Mouse (Mus musculus): ENCODE results near the gene Pqbp1. TPM values are rescaled to one million over a fixed set of nuclear protein-coding genes. Genes with fewer than 3 reads are reported as not detected.

Pqbp1 gene
- polyA plus RNA-seq, 2 experiments from 2014 or later: 108 to 123 TPM

DNA sequence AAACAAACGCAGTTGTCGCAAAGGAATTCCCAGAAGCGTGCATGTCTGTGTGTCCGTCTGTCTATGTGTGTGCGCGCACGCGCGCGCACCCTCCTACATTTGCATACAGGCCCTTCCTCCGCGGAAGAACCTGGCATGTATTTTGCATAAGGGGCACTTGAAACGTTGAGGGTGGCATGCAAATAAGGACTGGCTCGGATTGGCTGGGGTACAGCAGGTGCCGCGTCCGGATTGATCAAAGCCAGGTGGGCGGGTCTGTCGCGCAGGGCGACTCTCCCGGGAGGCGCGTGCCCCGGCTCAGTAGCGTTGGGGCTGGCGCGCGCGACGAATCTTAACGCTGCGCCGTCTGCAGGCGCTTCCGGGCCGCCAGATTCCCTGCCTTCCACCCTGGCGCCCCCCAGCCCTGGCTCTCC, 21.1 kb downstream of the Pqbp1 start, which contains the start of gene Pim2:
Gene Pim2 (plus strand): TSS at position 256 of the 413 bp plus-strand sequence.
- peak; percentile 96 for ATAC-seq

- ATAC-seq: no peak
These were observed 29.2 kb downstream of the Pqbp1 start for GRCm38 (mm10) chrX:7869826-7870225.

GRCm38 (mm10) chrX:7868506-7868905, 30.6 kb downstream of the Pqbp1 start:
- ATAC-seq: no peak

DNA sequence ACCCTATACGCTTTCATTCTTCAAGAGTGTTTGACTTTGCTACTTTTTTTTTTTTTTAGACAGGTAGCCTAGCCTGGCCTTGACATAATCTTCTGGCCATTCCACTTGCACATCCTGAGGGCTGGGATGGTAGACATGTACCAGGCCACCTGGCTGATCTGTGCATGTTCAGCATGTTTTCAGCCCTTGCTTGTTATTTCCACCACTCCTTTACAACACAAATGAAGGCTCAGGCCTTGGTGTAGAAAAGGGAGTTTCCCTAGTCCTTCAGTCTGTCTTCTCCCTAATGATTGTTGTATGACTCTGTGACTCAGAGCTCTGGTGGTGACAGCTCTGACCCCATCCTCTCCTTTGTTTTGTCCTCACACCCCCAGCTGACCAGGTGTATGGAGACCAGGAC, 31.9 kb downstream of the Pqbp1 start:
- no peak for ATAC-seq

GRCm38 (mm10) chrX:7865786-7866185, 33.3 kb downstream of the Pqbp1 start:
- peak; percentile 69 for ATAC-seq

GRCm38 (mm10) chrX:7865343-7865742, 33.7 kb downstream of the Pqbp1 start:
- peak; percentile 84 for ATAC-seq

GRCm38 (mm10) chrX:7864551-7864950, 34.5 kb downstream of the Pqbp1 start:
- ATAC-seq: no peak

DNA sequence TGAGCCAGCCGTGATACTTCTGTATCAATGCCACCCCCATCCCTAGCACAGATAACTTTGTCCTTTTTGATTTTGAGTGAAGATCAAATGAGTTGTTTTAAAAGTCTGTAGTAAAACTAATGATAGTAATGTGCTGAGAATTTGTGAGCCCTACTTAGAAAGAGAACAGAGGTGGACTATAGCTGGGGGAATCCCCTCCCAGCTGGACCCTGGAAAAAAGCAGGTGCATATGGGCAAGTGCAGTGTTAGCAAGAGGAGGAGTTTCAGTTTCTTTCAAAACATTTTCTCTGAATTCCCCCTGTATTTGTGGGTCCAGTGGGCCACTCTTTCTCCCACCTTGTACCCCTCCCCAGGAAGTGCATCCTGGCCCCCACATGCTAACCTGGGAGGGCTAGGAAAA, 35.9 kb downstream of the Pqbp1 start:
- no peak for ATAC-seq

- ATAC-seq: no peak
These were observed 39.8 kb downstream of the Pqbp1 start for GRCm38 (mm10) chrX:7859191-7859753.

DNA sequence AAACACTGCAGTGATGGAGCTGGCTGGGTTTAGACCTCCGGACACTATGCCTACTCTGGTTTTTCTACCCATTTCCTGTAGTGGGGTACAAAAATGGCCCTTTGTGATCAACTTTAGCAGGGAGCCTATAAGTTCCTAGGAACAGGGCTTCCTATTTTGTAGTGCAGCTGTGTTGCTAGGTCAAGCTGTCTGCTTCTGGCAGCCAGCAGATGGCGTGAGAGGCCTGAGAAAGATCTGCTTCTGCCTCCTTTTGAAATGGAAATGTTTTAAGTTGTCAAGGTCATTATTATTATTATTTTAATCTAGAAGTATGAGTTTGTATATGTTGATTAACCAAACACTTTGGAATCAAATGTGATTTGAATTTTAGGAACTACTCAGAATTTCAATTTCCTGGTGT, 44.5 kb downstream of the Pqbp1 start:
- ATAC-seq: peak; percentile 58

GRCm38 (mm10) chrX:7847845-7848244, 51.2 kb downstream of the Pqbp1 start:
- no peak for ATAC-seq

Other genes with a start within 250 kb of the Pqbp1 start
- 1 to 10 TPM; 8.3 to 9.4 TPM for gene Prickle3, start 242.0 kb downstream of the Pqbp1 start, polyA plus RNA-seq (2017; shearing (Covaris generic))
- gene Plp2, start 227.9 kb downstream of the Pqbp1 start, polyA plus RNA-seq (2017; shearing (Covaris generic)): 100 to 1,000 TPM; 147 to 155 TPM
- gene Magix, start 218.0 kb downstream of the Pqbp1 start, polyA plus RNA-seq (2017; shearing (Covaris generic)): not detected
- gene Gpkow, start 202.1 kb downstream of the Pqbp1 start, polyA plus RNA-seq (2017; shearing (Covaris generic)): 10 to 100 TPM; 50.8 to 69.7 TPM
- gene Wdr45, start 184.9 kb downstream of the Pqbp1 start, polyA plus RNA-seq (2017; shearing (Covaris generic)): 10 to 100 TPM; 42.8 to 76.1 TPM
- 1 to 10 TPM in 1 of 2 experiments, not detected in 1; 1.0 TPM for gene Gm45208, start 177.0 kb downstream of the Pqbp1 start, polyA plus RNA-seq (2017; shearing (Covaris generic))
- 10 to 100 TPM; 33.9 to 40.0 TPM for gene Praf2, start 170.8 kb downstream of the Pqbp1 start, polyA plus RNA-seq (2017; shearing (Covaris generic))
- under 1 TPM; 0.20 to 0.52 TPM for gene Ccdc120, start 148.4 kb downstream of the Pqbp1 start, polyA plus RNA-seq (2017; shearing (Covaris generic))
- 10 to 100 TPM in 1 of 2 experiments, 1 to 10 TPM in 1; 8.5 to 14.4 TPM for gene Tfe3, start 136.7 kb downstream of the Pqbp1 start, polyA plus RNA-seq (2017; shearing (Covaris generic))
- gene Gripap1, start 109.5 kb downstream of the Pqbp1 start, polyA plus RNA-seq (2017; shearing (Covaris generic)): 10 to 100 TPM; 58.7 to 98.2 TPM
- under 1 TPM; 0.63 to 0.72 TPM for gene Kcnd1, start 77.0 kb downstream of the Pqbp1 start, polyA plus RNA-seq (2017; shearing (Covaris generic))
- 10 to 100 TPM; 13.7 to 28.6 TPM for gene Otud5, start 57.9 kb downstream of the Pqbp1 start, polyA plus RNA-seq (2017; shearing (Covaris generic))
- gene Pim2, start 21.0 kb downstream of the Pqbp1 start, polyA plus RNA-seq (2017; shearing (Covaris generic)): 10 to 100 TPM; 33.6 to 41.9 TPM
- gene Slc35a2, start 15.2 kb downstream of the Pqbp1 start, polyA plus RNA-seq (2017; shearing (Covaris generic)): 10 to 100 TPM; 17.1 to 35.7 TPM
- gene Timm17b, start 88 bp upstream of the Pqbp1 start, polyA plus RNA-seq (2017; shearing (Covaris generic)): 100 to 1,000 TPM; 107 to 109 TPM
- gene Gm10491, start 8.6 kb upstream of the Pqbp1 start, polyA plus RNA-seq (2017; shearing (Covaris generic)): not detected
- not detected for gene Gm10490, start 10.3 kb upstream of the Pqbp1 start, polyA plus RNA-seq (2017; shearing (Covaris generic))
- gene Pcsk1n, start 20.6 kb upstream of the Pqbp1 start, polyA plus RNA-seq (2017; shearing (Covaris generic)): not detected
- not detected for gene Eras, start 29.3 kb upstream of the Pqbp1 start, polyA plus RNA-seq (2017; shearing (Covaris generic))
- 10 to 100 TPM in 1 of 2 experiments, 1 to 10 TPM in 1; 8.3 to 15.9 TPM for gene Hdac6, start 48.6 kb upstream of the Pqbp1 start, polyA plus RNA-seq (2017; shearing (Covaris generic))
- gene Gata1, start 78.8 kb upstream of the Pqbp1 start, polyA plus RNA-seq (2017; shearing (Covaris generic)): 10 to 100 TPM; 43.6 to 47.9 TPM
- gene Glod5, start 119.2 kb upstream of the Pqbp1 start, polyA plus RNA-seq (2017; shearing (Covaris generic)): not detected
- gene Suv39h1, start 175.5 kb upstream of the Pqbp1 start, polyA plus RNA-seq (2017; shearing (Covaris generic)): 10 to 100 TPM; 16.0 to 31.0 TPM
- gene Was, start 191.2 kb upstream of the Pqbp1 start, polyA plus RNA-seq (2017; shearing (Covaris generic)): 10 to 100 TPM; 13.9 to 22.0 TPM
- gene Wdr13, start 233.6 kb upstream of the Pqbp1 start, polyA plus RNA-seq (2017; shearing (Covaris generic)): 10 to 100 TPM; 19.1 to 33.8 TPM
- 100 to 1,000 TPM; 519 to 666 TPM for gene Rbm3, start 246.6 kb upstream of the Pqbp1 start, polyA plus RNA-seq (2017; shearing (Covaris generic))

Data from CD4-positive, CD25-positive, alpha-beta regulatory T cell, adult 4 months (primary cell).